Mouse (Mus musculus) duodenum, adult 2 months (tissue): ENCODE data around the gene Olfr702. TPM values are rescaled to one million over a fixed set of nuclear protein-coding genes. Genes with fewer than 3 reads are reported as not detected.

Experiments
- polyA plus RNA-seq: library from polyadenylated mRNA; depleted of rRNA; stranded (reverse); fragments of >200 nt; gene quantifications from 2 replicates; pipeline ENCODE4 v1.2.3, GENCODE M21; 2012; ENCODE audit warnings: low replicate concordance; rRNA removed

Olfr702 gene
- polyA plus RNA-seq = not detected in 2 replicates

DNA sequence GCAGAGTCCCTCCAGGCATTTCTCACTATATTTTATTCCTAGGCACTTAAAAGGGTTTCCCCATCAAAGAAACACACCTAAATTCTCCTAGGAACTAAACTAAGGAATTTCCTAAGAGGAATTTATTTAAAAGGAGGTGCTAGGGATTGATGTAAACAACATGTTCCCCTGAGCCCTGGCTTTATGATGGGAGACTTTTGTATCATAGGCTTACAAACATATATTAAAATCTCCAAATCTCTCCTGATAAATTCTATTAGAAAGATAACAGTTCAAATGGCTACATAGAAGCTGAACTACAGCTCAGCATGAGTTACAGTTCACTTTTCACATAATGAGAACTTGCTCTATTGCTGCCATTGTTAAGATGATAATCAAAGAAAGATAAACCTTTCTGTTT, at the start of gene Olfr702:
Gene Olfr702, minus strand, starts transcription at position 101 of the 400 bp plus-strand sequence.

DNA sequence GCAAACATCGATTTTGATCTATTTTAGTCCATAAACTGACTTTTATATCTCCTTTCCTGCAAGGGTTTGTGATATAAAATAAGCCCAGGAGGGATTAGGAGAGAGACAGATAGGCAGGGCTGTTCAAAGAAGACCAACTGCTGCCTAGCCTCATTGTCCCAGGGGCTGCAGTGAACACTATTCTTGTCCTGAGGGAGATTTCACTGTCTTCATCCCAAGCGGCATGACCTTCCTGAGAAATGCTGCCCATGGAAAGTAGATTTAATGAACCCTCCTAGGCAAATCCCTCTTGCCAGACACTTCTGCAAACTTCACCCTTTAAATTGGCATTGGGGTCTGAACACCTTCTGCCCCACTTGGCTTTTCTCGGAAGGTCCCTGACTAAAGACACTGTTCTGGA, 43.1 kb upstream of the Olfr702 start, which contains the start of gene Olfr705:
Gene Olfr705, minus strand, starts transcription at position 101 of the 400 bp plus-strand sequence.

DNA sequence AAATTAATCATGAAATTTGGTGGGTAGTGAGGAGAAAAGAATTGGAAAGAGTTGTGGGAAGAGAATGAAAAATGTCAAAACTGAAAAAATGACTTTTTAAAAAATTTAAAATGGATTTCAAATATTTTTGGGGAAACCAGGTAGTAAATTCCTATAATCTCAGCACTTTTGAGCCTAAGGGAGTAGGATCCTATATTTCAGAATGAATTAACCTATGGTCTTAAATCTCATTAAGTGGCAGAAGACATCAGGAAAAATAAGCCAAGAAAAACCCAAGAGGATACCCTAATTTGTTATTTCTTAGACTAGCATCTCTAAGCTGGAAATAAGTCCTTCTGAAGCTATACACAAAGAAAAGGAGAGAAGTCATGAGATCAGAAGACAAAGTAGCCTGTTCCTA, 29.2 kb upstream of the Olfr702 start, which contains the start of gene Olfr704:
Gene Olfr704, plus strand, starts transcription at position 301 of the 400 bp plus-strand sequence.

DNA sequence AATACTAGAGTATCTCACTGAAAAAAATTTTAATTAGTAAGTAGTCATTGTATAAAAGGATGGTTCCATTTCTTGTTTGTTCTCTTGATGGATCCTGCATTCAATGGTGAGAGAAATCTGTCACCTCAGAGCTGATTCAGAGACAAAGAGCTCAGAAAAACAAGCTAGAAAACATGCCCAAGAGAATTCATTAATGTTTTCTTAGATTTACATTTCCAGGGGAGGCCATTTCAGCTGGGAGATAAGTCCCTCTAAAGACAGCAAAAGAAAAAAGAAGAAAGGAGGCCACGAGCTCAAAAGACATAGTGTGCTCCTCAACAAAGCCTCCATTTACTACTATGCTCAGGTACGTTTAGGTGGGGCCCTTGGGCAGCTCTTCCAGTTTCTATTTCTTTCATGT, 9.4 kb upstream of the Olfr702 start, which contains the start of gene Olfr703:
Gene Olfr703, plus strand, starts transcription at position 301 of the 400 bp plus-strand sequence.

DNA sequence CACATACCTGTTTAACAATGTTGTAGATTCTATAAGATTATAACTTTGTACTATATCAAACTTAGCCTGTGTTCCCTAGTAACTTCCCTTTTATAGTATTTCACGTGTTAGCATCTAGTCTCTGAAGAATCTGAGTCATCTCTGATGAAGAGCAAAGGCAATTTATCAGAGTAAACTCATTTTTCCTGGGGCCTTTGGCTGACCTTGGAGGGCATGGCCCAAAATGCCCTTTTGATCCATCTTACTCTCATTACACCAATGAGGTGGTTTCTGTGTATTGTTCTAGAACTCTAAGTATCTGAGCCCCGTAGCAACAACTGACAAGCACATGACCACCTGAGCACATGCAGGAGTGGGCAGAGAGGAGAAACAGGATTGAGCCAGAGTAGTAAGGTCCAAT, 19.9 kb downstream of the Olfr702 start, which contains the start of gene Olfr701:
Gene Olfr701, plus strand, starts transcription at position 301 of the 400 bp plus-strand sequence.

DNA sequence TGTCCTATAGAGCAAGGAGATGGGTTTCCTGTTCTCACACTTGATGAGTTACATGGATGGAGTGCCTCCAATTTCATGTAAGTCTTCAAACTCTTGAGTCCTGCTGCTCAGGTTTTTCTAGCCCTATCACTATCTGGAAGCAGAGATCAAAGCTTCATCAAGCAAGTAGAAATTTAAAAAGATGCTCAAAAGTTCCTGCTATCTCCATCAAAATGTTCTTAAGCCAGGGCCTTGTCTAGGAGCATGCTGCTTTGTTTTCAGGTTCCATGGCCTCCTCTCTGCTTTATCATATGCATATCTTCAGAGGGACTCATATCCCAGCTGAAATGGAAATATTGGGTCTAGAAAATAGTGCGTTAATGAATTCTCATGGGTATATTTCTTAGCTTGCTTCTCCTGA, 25.0 kb downstream of the Olfr702 start, which contains the start of gene Olfr700:
Gene Olfr700, minus strand, starts transcription at position 101 of the 400 bp plus-strand sequence.

DNA sequence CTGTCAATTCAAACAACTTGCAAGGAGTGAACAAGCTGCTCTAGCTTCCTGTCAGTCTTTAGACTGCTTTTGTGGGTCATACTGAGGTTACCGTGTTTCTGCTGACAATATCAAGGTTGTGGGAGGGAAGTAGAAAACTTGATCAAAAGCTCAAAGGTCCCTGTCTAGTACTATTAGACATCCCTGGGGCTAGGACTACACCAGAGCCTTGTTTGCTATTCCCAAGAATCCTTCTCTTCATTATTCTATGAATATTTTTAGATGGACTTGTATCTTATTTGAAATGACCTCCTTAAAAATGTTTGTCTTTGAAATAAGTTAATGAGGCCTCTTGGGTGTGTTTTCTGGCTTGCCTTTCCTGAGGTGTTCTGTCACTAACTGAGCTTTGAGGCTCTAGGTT, 40.6 kb downstream of the Olfr702 start, which contains the start of gene Olfr699:
Gene Olfr699, minus strand, starts transcription at position 101 of the 400 bp plus-strand sequence.

Other genes starting within 250 kb of the Olfr702 start
- not detected in 2 replicates for gene Olfr693, start 153.3 kb downstream of the Olfr702 start, polyA plus RNA-seq
- gene Olfr694, start 142.1 kb downstream of the Olfr702 start, polyA plus RNA-seq = not detected in 2 replicates
- gene Olfr695, start 117.5 kb downstream of the Olfr702 start, polyA plus RNA-seq = not detected in 2 replicates
- not detected in 2 replicates for gene Olfr697, start 91.5 kb downstream of the Olfr702 start, polyA plus RNA-seq
- gene Olfr698, start 78.5 kb downstream of the Olfr702 start, polyA plus RNA-seq = not detected in 2 replicates
- not detected in 2 replicates for gene Olfr699, start 40.7 kb downstream of the Olfr702 start, polyA plus RNA-seq
- not detected in 2 replicates for gene Olfr700, start 25.1 kb downstream of the Olfr702 start, polyA plus RNA-seq
- not detected in 2 replicates for gene Olfr701, start 19.8 kb downstream of the Olfr702 start, polyA plus RNA-seq
- not detected in 2 replicates for gene Olfr703, start 9.5 kb upstream of the Olfr702 start, polyA plus RNA-seq
- gene Olfr704, start 29.3 kb upstream of the Olfr702 start, polyA plus RNA-seq = not detected in 2 replicates
- not detected in 2 replicates for gene Olfr705, start 43.0 kb upstream of the Olfr702 start, polyA plus RNA-seq
- gene Olfr706, start 54.3 kb upstream of the Olfr702 start, polyA plus RNA-seq = not detected in 2 replicates
- not detected in 2 replicates for gene Olfr707, start 67.3 kb upstream of the Olfr702 start, polyA plus RNA-seq
- not detected in 2 replicates for gene Olfr1532-ps1, start 74.1 kb upstream of the Olfr702 start, polyA plus RNA-seq
- gene Olfr709-ps1, start 98.3 kb upstream of the Olfr702 start, polyA plus RNA-seq = not detected in 2 replicates
- not detected in 2 replicates for gene Olfr710, start 114.4 kb upstream of the Olfr702 start, polyA plus RNA-seq
- gene Olfr6, start 130.0 kb upstream of the Olfr702 start, polyA plus RNA-seq = not detected in 2 replicates
- not detected in 2 replicates for gene Olfr711, start 141.6 kb upstream of the Olfr702 start, polyA plus RNA-seq
- gene Olfr2, start 172.2 kb upstream of the Olfr702 start, polyA plus RNA-seq = not detected in 2 replicates
- gene Olfr713, start 197.3 kb upstream of the Olfr702 start, polyA plus RNA-seq = not detected in 2 replicates
- not detected in 2 replicates for gene Olfr714, start 237.1 kb upstream of the Olfr702 start, polyA plus RNA-seq